Mouse (Mus musculus): ENCODE data around the gene Ifng. TPM values are rescaled to one million over a fixed set of nuclear protein-coding genes. Genes with fewer than 3 reads are reported as not detected.
A peak's percentile ranks its signal among the peaks of the same experiment; 100 is the strongest.

Ifng gene
- polyA plus RNA-seq, 1 experiment from 2014 or later, result not detected

DNA sequence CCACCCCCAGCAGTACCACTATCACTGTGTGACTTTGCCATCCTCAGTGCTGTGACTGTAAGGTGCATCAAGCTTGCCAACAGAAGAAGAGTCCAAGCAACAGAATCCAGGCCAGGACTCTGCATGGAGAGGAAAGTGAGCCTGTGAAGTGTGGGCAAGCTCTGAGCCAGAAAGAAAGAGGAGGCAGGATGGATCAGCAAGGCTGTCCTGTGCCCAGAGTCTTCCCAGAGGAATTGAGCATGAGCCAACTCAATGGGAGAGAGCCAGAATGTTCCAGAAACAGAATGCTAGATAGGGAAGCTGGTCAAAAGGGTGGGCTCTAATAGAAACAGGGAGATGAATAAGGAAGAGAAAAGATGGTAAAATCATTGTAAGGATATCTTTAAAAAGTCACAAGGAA is 19.9 kb upstream of the Ifng start:
- H3K4me1 ChIP-seq (replicated peaks; ENCODE audit: control insufficient read depth, insufficient read depth), result no peaks in the 10 kb centered on the region
- TF ChIP-seq CTCF (IDR thresholded peaks at IDR 0.05; ENCODE audit: low read depth), result no peak
- no peak for TF ChIP-seq EP300 (optimal IDR thresholded peaks at IDR 0.05)

DNA sequence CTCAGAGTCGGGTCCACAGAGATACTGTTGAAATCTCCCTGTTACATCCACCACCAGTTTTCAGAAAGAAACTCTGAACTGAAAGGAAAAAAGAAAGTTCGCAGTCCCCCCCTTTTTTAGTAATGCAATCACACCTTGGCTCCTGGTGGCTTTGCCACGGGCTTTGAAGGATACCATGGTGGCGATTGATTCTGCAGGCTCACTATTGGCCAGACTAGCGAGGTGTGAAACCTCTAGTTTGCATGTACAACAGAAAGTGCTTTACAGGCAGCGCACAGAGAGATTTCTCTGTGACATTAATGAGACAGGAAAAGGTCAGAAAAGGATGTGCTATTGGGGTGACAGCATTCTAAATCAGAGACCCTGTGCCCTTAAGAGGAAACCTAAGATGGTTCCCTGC is 5.3 kb upstream of the Ifng start:
- no peaks in the 10 kb centered on the region for H3K4me1 ChIP-seq (replicated peaks; ENCODE audit: control insufficient read depth, insufficient read depth)
- no peak for ATAC-seq (ENCODE audit: low FRiP score, low TSS enrichment)
- no peak overlapping the region for H3K4me2 ChIP-seq (replicated peaks; ENCODE audit: low read depth)
- H3K9ac ChIP-seq (ENCODE audit: low read length), result no peak overlapping the region
- H3K9me3 ChIP-seq (ENCODE audit: control insufficient read depth, low read length), result no peaks in the 10 kb centered on the region
- no peaks in the 10 kb centered on the region for H3K36me3 ChIP-seq (ENCODE audit: control insufficient read depth, insufficient read depth, low read length)
- DNase-seq (ENCODE audit: low spot score), result no peak
- TF ChIP-seq EP300 (optimal IDR thresholded peaks at IDR 0.05) (no peak), CTCF (IDR thresholded peaks at IDR 0.05; ENCODE audit: low read depth) (no peak)
- 84% methylated on average over 6 of the region's 6 CpGs for WGBS
- H3K27me3 ChIP-seq (ENCODE audit: control insufficient read depth, insufficient read depth, low read length), result no peaks in the 10 kb centered on the region
- H3K4me3 ChIP-seq (ENCODE audit: low read depth, low read length), result no peak overlapping the region
- no peak overlapping the region for H3K27ac ChIP-seq (replicated peaks)

More for the DNA sequence above, 19.9 kb upstream of the Ifng start:
- ATAC-seq (ENCODE audit: low FRiP score, low TSS enrichment) (no peak), DNase-seq (ENCODE audit: low spot score) (no peak)
- no peak overlapping the region for H3K4me2 ChIP-seq (replicated peaks; ENCODE audit: low read depth)
- H3K36me3 ChIP-seq (ENCODE audit: control insufficient read depth, insufficient read depth, low read length), result no peaks in the 10 kb centered on the region
- no peak overlapping the region for H3K4me3 ChIP-seq (ENCODE audit: low read depth, low read length)
- no peak overlapping the region for H3K27ac ChIP-seq (replicated peaks)
- H3K9ac ChIP-seq (ENCODE audit: low read length), result no peak overlapping the region
- no peaks in the 10 kb centered on the region for H3K9me3 ChIP-seq (ENCODE audit: control insufficient read depth, low read length)
- H3K27me3 ChIP-seq (ENCODE audit: control insufficient read depth, insufficient read depth, low read length), result no peaks in the 10 kb centered on the region

DNA sequence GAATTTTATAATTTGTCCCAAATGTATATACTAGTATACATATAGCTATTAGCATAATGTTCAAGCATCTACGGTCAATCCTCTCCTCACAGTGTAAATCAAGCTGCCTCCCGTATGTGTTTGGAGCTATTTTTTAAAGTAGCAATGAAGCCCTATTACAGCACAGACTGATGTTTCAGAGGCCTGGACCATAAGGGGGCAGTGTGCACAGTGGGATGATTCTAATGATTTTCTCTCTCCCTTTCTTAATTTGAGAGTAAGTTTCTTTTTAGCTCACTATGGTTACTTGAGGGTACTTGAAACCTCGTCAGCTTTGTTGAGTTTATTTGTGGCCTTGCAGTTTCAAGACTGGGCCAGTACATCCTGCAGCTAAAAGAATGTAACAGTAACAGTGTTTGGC is 1.1 kb downstream of the Ifng start:
- Histone ChIP-seq H3K4me3 (ENCODE audit: low read depth, low read length) (no peak overlapping the region), H3K27me3 (ENCODE audit: control insufficient read depth, insufficient read depth, low read length) (no peaks in the 10 kb centered on the region), H3K4me1 (replicated peaks; ENCODE audit: control insufficient read depth, insufficient read depth) (no peaks in the 10 kb centered on the region), H3K36me3 (ENCODE audit: control insufficient read depth, insufficient read depth, low read length) (no peaks in the 10 kb centered on the region), H3K9ac (ENCODE audit: low read length) (no peak overlapping the region), H3K27ac (replicated peaks) (no peak overlapping the region), H3K4me2 (replicated peaks; ENCODE audit: low read depth) (no peak overlapping the region), H3K9me3 (ENCODE audit: control insufficient read depth, low read length) (no peaks in the 10 kb centered on the region)
- DNase-seq (ENCODE audit: low spot score) (no peak), ATAC-seq (ENCODE audit: low FRiP score, low TSS enrichment) (no peak)
- WGBS, result 64% methylated on average over 3 of the region's 3 CpGs
- TF ChIP-seq CTCF (IDR thresholded peaks at IDR 0.05; ENCODE audit: low read depth) (peak; percentile 59), EP300 (optimal IDR thresholded peaks at IDR 0.05) (no peak)

DNA sequence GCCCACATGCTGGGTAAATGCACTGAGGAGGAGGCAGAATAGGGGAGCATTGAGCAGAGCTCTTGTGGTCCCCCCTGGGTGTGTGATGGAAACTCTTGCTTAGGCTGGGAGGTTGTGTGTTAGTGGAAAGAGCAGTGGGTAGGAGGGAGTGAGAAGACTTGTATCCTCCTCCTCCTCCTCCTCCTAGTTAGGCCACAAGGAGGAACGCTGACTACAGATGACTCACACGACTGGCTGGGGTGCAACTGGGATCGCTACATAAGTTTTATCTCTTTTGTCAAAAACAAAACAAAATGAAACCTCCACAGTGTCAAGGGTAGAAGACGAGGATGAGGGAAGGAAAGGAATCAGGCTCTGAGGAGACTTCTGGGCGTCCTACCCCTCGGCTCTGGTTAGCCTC is 2.2 kb downstream of the Ifng start:
- no peaks in the 10 kb centered on the region for H3K27me3 ChIP-seq (ENCODE audit: control insufficient read depth, insufficient read depth, low read length)
- no peak overlapping the region for H3K27ac ChIP-seq (replicated peaks)
- no peak for ATAC-seq (ENCODE audit: low FRiP score, low TSS enrichment)
- 76% methylated on average over 6 of the region's 6 CpGs for WGBS
- H3K36me3 ChIP-seq (ENCODE audit: control insufficient read depth, insufficient read depth, low read length), result no peaks in the 10 kb centered on the region
- H3K4me3 ChIP-seq (ENCODE audit: low read depth, low read length), result no peak overlapping the region
- no peaks in the 10 kb centered on the region for H3K9me3 ChIP-seq (ENCODE audit: control insufficient read depth, low read length)
- DNase-seq (ENCODE audit: low spot score), result no peak
- no peak overlapping the region for H3K9ac ChIP-seq (ENCODE audit: low read length)
- no peaks in the 10 kb centered on the region for H3K4me1 ChIP-seq (replicated peaks; ENCODE audit: control insufficient read depth, insufficient read depth)
- H3K4me2 ChIP-seq (replicated peaks; ENCODE audit: low read depth), result no peak overlapping the region
- TF ChIP-seq CTCF (IDR thresholded peaks at IDR 0.05; ENCODE audit: low read depth) (no peak), EP300 (optimal IDR thresholded peaks at IDR 0.05) (no peak)

DNA sequence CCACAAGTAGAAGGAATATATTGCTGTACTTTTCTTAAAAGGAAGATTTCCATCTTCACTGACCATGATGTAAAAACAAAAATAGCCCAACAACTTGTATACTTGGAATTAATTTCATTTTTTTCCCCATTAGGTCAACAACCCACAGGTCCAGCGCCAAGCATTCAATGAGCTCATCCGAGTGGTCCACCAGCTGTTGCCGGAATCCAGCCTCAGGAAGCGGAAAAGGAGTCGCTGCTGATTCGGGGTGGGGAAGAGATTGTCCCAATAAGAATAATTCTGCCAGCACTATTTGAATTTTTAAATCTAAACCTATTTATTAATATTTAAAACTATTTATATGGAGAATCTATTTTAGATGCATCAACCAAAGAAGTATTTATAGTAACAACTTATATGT is 4.2 kb downstream of the Ifng start:
- ATAC-seq (ENCODE audit: low FRiP score, low TSS enrichment), result no peak
- no peaks in the 10 kb centered on the region for H3K4me1 ChIP-seq (replicated peaks; ENCODE audit: control insufficient read depth, insufficient read depth)
- H3K27ac ChIP-seq (replicated peaks), result no peak overlapping the region
- TF ChIP-seq EP300 (optimal IDR thresholded peaks at IDR 0.05) (no peak), CTCF (IDR thresholded peaks at IDR 0.05; ENCODE audit: low read depth) (no peak)
- no peak overlapping the region for H3K9ac ChIP-seq (ENCODE audit: low read length)
- H3K36me3 ChIP-seq (ENCODE audit: control insufficient read depth, insufficient read depth, low read length), result no peaks in the 10 kb centered on the region
- 89% methylated on average over 6 of the region's 6 CpGs for WGBS
- H3K4me3 ChIP-seq (ENCODE audit: low read depth, low read length), result no peak overlapping the region
- H3K9me3 ChIP-seq (ENCODE audit: control insufficient read depth, low read length), result no peaks in the 10 kb centered on the region
- no peaks in the 10 kb centered on the region for H3K27me3 ChIP-seq (ENCODE audit: control insufficient read depth, insufficient read depth, low read length)
- DNase-seq (ENCODE audit: low spot score), result no peak
- no peak overlapping the region for H3K4me2 ChIP-seq (replicated peaks; ENCODE audit: low read depth)

DNA sequence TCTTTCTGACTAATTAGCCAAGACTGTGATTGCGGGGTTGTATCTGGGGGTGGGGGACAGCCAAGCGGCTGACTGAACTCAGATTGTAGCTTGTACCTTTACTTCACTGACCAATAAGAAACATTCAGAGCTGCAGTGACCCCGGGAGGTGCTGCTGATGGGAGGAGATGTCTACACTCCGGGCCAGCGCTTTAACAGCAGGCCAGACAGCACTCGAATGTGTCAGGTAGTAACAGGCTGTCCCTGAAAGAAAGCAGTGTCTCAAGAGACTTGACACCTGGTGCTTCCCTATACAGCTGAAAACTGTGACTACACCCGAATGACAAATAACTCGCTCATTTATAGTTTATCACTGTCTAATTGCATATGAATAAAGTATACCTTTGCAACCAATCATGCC is 4.7 kb downstream of the Ifng start:
- WGBS, result 71% methylated on average over 8 of the region's 8 CpGs
- H3K27ac ChIP-seq (replicated peaks), result no peak overlapping the region
- no peak overlapping the region for H3K4me2 ChIP-seq (replicated peaks; ENCODE audit: low read depth)
- ATAC-seq (ENCODE audit: low FRiP score, low TSS enrichment), result no peak
- no peak overlapping the region for H3K4me3 ChIP-seq (ENCODE audit: low read depth, low read length)
- no peak overlapping the region for H3K9ac ChIP-seq (ENCODE audit: low read length)
- no peak for DNase-seq (ENCODE audit: low spot score)
- H3K4me1 ChIP-seq (replicated peaks; ENCODE audit: control insufficient read depth, insufficient read depth), result no peaks in the 10 kb centered on the region
- no peaks in the 10 kb centered on the region for H3K9me3 ChIP-seq (ENCODE audit: control insufficient read depth, low read length)
- H3K27me3 ChIP-seq (ENCODE audit: control insufficient read depth, insufficient read depth, low read length), result no peaks in the 10 kb centered on the region
- no peaks in the 10 kb centered on the region for H3K36me3 ChIP-seq (ENCODE audit: control insufficient read depth, insufficient read depth, low read length)
- TF ChIP-seq CTCF (IDR thresholded peaks at IDR 0.05; ENCODE audit: low read depth) (no peak), EP300 (optimal IDR thresholded peaks at IDR 0.05) (no peak)

Measured in stomach, postnatal 0 days (tissue).